Mouse (Mus musculus) C2C12 (cell line): ENCODE measurements around the gene Tmem114.

ENCODE experiments used
- CTCF ChIP-seq: IDR thresholded peaks from one replicate; pipeline ENCODE4 v1.5.1; 2011; ENCODE audit not compliant: control insufficient read depth, insufficient read depth, insufficient read length
- FOSL1 ChIP-seq: IDR thresholded peaks from one replicate; pipeline ENCODE4 v1.8.0; 2011; ENCODE audit warnings: mild to moderate bottlenecking, low read length; ENCODE audit not compliant: poor library complexity, insufficient read depth, severe bottlenecking
- MYOD1 ChIP-seq: IDR thresholded peaks from one replicate; pipeline ENCODE4 v1.6.1; 2011; ENCODE audit warnings: low read depth; ENCODE audit not compliant: control insufficient read depth, insufficient read length

GRCm38 (mm10) chr16:8470603-8471481, 45.9 kb upstream of the Tmem114 start, which contains the start of gene Mettl22:
- no peak for TF ChIP-seq CTCF
- TF ChIP-seq MYOD1: peak; percentile 87
- no peak for TF ChIP-seq FOSL1
